Mouse (Mus musculus) gastrocnemius, adult 8-10 months (tissue): ENCODE measurements around the gene B4galnt1. TPM values are rescaled to one million over a fixed set of nuclear protein-coding genes. Genes with fewer than 3 reads are reported as not detected.
A peak's percentile ranks its signal among the peaks of the same experiment; 100 is the strongest.
"Not testable (repeated sequence)": the region's sequence is repeated elsewhere in the genome, so short reads cannot be mapped to it uniquely, and the experiment has no call there.

Experiments used
- DNase-seq, 2 experiments: peaks; one replicate each; pipeline ENCODE4 v3.0.0; 2022; ENCODE audit warnings: low spot score in 2 of 2
- total RNA-seq, 4 experiments: library from RNA; stranded (reverse); gene quantifications; 2 replicates each; pipeline ENCODE4 v1.2.4; 2022

B4galnt1 gene
- total RNA-seq, 4 experiments from 2014 or later: 0.29 to 0.70 (median 0.38) TPM

DNA sequence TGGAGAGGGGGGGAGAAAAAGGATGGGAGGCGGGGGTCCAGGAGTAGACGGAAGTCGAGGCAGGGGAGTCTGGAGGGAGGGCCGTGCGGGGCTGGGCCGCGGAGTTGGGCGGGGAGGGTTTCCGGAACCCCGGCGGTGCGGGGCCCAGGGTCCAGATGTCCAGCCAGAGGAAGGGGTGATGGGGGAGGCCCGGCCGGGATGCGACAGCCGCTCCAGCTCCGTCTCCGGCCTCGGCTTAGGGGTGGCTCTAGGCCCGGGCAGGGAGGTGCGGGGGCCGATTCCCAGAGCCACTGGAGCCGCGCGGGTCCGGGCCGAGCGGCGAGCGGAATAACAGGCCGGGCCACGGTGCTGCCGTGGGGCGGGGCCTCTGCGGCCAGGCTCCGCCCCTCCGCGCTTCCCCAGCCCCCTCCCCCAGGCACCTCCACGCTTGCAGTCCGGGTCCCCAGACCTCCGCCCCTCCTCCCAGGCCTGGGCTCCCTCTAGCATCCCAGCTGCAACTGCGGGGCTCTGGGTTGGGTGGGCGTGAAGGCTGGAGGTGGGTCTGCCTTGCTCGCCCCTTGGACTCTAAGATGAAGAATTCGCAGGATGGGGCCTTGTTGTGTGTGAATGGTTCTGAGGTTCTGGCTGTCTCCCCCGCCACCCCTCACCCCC is 23.6 kb downstream of the B4galnt1 start:
- DNase-seq: peak; percentile 33 to 47

DNA sequence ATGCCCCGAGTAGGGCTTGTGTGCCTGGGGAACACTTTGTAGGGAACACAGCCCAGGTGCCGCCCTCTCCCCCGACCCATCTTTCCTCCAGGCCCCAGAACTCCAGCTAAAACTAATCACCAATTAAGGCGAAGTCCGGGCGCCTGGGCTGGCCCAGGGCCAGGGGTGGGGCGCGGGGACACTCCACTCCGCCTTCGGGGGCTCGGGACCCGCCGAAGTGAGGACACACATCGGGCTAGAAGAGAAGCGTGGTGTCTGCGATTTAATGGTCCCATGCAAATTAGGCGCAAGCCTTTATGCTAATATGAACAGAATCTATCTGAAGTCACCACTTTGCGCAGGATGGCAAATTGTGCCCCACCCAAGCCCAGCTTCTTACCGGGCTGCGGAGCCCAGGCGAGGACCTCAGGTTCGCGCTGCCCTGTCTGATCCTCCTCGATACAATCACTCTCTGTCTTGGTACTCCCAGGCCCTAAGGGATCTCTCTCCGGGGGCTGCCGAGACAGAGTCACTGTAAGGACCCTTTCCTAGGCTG is 24.2 kb downstream of the B4galnt1 start:
- DNase-seq: peak in 1 of 2 experiments; percentile 33

DNA sequence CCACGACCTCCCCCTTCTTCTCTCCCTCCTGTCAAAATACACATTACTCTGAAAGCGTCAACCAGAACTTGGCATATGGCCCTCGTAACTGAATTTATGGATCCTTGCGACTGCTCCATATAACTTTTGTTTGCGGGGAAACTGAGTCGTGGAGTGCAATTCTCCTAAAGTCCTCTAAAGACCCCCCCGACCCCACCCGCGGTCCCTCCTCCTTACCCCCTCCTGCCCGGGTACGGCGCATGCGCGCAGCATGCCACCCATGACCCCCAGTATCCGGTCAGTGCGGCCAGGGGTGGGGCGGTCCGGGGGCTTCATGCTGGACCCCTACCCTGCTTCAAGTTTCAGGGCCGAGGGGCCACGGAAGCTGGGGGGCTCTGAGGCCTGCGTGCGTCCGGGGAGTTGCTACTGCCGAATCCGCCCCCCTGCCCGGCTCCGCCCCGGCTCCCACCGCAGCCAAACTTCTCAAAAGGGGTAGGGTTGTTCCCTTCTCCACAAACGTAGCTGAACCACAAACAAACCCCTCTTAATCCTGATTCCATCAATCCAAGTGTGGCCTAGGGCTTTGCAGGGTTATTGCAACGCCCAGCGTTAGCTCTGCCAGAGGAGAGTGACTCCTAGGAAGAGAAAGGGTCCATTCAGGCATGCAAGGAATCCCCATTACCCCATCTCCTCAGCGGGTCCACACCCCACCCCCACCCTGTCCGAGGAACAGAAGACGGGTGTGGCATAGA is 24.8 kb downstream of the B4galnt1 start, which contains the start of gene Arhgef25:
Gene Arhgef25 (minus strand): TSS at position 433 of the 731 bp plus-strand sequence.
- DNase-seq: peak; percentile 58

DNA sequence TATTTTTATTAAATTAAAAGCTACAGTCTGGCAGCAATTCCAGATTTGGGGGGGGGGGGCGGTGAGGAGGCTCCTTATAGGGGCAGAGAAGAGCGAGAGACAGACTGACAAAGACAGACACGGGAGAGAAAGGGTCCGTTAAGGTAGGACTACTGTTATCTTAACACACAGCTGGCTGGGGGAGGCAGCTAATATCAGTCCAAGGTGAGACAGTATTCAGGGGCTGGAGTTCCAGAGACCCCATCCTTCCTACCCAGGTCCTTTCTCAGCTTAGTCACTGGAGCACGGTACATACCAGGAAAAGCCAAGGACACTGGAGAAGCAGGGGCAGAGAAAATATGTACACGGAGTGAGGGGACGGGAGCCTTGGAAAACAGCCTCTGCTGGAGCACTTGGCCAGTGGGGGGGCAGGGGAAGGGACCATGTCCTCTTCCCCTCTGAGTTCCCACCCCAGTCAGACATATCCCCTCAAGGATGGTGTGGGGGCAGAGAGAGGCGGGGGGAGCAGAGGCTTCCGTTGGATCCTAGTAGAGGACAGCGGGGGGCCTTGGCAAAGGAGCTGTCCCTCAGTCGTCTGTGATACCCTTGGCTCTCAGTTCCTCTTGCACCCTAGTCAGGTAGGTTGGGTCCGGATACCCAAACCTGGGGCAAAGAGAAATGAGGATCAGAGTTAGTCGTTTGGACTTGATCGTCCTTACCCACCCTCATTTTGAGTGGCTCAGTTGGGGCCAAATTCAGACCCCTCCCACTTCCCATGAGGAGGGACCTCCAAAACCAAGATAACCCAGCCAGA is 25.6 kb downstream of the B4galnt1 start:
- DNase-seq: no peak

DNA sequence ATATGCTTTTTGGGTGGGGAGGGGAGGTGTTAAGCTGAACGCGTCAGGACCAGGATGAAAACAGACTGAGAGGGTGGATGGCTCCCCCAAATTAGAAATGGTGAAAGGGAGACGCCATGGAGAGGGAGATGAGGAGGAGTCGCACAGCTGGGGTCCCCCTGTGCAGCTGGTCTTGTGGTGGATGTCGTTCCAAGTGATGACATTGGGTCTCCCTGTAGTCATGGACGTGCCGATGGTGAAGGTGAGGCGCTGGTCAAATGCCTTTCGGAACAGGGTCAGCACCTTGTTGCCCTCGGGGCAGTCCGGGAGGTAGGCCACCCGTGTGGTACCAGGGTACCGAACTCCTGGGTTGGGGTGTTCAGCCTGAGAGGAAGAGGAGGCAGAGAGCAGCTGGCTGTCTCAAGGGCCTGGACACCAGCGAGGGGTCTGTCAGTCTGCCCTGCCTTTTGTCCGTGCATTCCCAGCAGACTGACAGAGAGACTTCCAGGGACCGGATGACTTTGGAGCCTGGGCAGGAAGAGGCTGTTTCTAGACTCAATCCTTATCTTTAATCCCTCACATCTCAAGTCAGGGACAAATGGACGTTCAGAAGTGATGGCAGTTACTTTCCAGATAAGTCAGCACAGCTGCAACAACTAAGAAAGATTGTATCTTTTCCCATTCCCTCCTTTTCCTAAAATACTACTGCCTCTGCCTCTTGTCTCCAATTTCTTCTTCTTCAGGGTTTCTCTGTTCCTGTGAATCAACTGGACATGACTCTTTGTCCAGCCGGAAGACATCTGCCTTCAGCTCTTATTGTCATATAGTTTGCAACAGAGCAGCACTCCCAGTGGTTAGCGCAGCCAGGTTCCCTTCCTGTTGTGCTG is 26.4 kb downstream of the B4galnt1 start:
- no peak for DNase-seq

DNA sequence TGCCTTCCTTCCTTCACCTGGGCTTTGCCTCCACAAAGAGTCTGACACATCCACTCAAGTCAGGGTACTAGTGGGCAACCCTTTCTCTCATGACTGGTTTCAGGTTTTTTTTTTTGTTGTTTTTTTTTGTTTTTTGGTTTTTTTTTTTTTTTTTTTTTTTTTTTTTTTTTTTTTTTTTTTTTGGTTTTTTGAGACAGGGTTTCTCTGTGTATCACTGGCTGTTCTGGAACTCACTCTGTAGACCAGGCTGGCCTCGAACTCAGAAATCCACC is 27.0 kb downstream of the B4galnt1 start:
- DNase-seq: not testable (repeated sequence)

DNA sequence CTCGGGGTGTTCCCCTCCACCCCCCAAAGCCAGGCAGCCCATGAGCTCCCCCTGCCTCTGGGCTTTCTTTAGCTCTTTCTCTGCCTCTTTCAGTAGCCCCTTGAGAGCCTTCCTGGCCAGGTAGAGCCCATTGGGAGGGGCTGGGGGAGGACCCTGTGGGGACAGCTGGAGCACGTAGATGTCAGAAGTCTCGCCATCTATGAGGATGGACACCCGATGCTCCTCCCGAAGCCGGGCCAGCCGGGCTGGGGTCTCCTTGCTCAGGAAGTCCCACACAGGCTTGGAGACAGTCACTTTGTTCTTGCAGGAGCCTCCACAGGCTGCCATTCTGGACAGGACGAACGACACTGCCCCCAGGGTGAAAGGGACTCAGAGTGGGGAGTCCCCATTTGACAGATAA is 28.0 kb downstream of the B4galnt1 start:
- DNase-seq: no peak

DNA sequence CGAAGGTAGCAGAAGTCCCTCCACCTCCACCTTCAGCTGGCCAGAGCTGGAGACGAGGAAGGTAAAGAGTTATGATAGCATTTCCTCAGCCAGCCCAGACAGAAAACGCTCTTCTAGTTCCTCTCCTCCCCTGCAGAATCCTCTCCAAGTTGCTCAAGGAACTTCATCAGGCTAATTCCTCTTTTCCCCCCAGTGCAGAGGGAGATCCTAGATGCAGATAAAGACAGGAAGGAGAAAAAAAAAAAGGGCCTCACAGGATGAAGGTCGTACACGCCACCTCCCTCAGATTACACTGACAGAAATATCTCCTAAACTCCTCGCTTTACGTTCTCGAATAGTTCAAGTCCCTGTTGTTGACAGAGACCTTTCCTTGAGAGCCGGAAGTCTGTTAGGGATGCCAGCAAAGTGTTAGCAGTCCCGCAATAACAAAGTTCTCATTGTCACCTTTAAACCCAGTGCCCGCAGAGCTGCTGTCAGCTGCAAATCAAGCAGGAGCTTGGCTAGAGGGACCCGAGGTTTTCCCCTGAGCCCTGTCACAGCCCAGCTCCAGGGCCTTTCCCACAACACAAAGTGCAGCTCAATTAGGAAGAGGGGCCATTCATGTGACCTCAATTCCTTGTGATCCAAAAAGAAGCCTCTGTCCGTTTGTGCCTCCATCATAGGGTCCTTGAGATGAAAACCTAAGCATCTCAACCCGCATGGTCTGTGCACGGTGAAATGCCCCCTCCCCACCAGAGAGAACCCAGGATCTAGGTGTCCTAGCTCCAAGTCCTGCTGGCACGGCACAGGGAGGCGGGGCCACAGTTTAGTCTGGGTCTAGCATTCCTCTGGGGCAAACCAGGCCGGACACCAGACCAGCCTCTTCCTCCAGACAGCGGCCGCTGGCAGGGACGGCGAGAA is 29.7 kb downstream of the B4galnt1 start:
- DNase-seq: peak; percentile 58 to 62

DNA sequence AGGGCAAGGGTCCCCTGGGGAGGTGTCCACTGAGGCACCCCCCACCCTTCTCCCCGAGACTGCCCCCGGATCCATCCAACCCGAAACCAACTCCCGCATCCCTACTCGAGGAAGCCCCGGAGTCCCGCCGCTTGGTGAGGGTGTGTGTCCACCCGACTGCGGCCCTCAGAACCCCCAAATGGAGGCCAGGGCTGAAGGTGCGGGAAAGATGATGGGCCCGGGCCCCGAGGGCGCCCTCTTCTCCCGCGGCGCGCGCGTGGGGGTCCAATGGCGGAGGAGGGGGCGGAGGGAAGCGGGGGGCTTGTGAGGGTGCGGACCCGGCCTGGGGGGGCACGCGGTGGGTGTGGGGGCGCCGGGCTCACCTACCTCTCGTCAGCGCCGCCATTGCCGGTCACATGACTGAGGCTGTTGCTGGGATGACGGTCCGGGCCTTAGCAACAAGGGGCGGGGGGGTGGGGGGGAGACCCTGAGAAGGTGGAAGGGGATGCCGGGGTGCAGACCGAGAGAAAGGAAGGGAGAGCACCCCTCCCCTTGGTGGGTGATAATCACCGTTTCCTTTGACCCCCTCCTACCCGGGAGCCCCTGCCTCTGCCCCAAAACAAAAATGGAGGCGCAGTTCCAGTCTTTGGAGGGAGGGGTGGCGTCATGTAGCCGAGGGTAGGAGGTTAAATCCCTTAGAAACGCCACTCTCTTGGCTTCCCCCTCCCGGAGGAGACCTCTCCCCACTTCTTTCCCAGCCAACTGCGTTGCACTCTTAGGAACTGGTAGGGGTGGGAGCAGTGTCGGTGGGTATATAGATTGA is 30.5 kb downstream of the B4galnt1 start, which contains the start of gene Dtx3:
Gene Dtx3 (minus strand): TSS at position 401 of the 802 bp plus-strand sequence.
- no peak for DNase-seq

DNA sequence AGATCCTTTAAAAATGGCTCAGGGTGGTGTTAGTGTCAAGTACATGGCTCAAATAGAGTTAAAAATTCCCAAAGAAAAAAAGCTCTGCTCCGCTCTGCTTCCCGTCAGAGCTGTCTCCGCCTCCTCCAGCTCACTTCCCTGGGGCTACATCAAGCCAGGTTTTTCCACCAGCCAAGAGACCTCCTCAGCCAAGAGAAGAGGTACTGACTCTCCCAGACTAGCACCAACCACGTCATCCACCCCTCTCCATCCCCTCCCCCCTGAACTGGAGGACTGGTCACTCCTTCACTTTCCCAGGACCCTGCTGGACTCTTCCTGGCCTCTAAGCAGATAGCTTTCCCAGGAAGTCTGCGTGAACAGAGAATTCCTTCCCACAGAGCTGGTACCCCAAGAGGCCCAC is 31.4 kb downstream of the B4galnt1 start:
- DNase-seq: peak; percentile 49 to 66

DNA sequence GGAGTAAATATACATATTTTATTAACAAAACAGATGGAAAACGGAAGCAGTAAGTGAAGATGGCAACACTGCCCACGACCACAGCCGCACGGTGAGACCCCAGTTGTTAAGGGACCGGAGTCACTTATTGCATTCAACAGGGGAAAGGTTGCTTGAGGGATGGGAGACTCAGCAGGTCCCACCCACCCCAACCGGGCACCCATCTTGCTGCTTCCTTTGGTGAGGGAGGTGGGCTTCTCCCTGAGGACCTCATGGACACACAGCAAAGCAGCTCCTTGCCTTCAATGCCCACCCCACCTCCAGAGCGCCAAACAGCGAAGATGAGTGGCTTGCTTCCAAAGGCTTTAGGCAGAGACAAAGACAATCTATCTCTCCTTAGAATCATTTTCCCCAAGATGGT is 32.1 kb downstream of the B4galnt1 start:
- DNase-seq: no peak

DNA sequence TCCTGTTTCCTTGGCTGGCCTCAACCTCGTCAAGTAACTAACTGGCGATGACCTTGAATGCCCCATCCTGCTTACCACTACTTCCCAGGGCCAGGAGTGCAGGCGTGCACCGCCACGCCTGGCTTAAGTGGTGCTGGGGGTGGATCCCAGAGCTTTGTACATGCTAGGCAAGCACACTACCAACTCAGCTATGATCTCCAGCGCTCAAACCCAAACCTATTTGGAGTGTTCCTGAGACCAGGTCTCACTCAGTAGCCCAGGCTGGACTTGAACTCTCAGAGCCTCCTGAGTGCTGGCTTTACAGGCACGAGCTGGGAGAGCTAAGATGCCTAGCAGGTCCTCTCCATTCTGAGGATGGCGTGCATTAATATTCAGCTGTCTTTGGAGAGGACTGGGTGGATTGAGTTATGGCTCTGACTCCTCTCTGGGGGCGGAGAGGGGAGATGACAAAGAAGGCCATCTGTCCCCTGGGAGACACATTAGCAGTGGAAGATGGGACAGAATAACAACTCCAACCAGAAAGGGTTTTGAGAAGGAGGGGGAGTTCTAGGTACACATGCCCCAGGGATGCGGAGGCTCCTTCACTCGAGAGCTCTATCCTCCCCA is 32.6 kb downstream of the B4galnt1 start:
- no peak for DNase-seq

DNA sequence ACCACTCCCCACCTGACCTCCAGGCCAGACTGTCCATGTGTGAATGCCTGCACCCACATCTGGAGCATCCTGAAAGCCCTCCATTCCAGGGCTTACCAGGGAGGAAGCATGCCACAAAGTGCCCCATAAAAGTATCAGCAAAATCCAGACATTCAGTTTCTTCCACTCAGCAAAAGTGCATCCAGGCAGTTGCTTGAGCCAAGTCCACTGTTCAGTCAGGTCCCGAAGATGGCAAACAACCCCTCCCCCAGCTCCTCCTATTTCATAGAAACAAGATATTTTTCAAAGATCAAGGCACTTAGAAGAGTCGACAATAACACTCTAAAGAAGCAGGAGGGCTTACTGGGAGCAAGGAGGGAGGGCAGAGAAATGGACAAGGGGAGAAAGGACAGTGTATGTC is 33.5 kb downstream of the B4galnt1 start:
- DNase-seq: no peak

DNA sequence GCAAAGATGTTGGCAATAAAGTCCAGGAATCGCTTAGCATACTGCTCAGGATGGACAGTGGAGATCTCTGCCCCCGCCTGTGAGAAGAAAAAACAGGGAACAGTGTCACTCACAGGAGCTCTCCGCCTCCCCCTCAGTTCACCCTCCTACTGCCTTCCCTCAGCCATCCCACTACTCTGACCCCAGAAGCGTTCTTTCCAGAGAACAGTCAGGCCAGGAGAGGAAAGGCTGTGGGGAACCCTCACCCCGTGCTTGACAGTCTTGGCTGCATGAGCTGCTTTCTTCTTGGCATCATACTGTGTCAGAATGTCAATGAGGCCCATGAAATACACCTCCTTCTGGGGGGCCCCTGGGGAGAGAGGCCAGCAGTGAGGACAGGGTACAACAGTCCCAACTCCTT is 34.0 kb downstream of the B4galnt1 start:
- DNase-seq: no peak

DNA sequence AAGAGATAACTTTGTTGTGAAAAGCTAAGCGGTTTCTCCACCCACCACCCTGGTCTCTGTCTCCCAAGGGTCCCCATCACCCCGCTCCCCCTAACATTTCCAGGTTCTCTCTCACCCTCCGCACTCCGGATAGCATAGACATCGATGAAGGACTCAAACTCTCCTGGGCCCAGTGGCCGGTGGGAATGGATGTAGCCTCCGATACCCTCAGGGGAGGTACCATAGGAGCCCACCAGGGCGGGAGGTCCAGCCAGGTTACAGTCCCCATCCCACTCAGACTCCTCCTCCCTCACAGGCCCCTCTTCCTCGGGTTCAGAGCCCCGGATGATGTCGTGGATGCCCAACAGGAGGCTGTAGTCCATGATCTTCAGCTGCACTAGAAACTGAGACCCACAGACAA is 34.4 kb downstream of the B4galnt1 start:
- no peak for DNase-seq

DNA sequence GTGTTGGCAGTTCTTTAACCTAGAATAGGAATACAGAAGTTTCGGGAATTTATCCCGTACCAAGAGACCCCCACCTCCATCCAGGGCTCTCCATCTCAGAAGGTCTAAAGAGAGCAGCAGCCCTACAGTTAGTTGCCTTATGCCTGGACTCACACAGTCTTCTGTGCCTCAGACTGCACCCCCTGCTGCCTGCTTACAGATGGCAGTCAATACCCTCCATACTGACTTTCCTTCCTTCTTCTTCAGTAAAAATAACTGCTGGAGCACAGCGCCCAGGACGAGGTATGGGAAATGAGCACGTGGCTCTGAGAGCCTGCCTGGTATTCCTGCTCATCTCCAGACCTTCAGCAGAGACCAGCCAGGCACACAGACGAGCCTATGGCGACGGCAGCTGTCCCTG is 35.3 kb downstream of the B4galnt1 start:
- no peak for DNase-seq

DNA sequence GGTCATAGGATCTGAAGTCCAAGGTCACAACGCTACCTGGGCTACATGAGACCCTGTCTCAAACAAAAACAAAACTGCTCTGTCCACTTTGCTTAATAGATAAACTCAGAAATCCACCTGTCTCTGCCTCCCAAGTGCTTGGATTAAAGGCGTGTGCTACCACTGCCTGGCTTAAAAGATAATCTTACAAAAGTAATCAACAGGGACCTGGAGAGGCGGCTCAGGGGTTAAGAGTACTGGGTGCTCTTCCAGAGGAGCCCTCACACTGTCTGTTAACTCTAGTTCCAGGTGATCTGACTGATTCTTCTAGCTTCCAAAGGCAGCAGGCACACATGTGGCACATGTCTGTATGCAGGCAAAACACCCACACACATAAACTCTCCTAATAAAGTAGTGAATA is 38.1 kb downstream of the B4galnt1 start:
- DNase-seq: no peak

DNA sequence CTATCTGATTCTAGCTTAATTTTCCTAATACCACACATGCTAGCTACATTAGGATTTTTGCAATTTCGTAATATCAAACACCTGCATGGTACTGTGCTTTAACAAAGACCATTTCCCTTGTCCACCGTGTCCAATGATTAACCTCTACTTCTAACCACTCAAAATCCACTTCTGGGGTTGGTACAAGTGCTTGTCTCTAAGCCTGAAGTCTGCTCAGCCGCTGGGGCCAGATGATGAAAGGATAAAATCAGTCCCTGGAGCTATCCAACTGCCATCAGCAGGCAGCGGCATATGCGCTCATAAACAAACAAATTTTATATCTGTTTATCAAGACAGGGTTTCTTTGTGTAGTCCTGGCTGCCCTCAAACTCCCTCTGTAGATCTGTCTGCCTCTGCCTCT is 39.6 kb downstream of the B4galnt1 start:
- DNase-seq: no peak

DNA sequence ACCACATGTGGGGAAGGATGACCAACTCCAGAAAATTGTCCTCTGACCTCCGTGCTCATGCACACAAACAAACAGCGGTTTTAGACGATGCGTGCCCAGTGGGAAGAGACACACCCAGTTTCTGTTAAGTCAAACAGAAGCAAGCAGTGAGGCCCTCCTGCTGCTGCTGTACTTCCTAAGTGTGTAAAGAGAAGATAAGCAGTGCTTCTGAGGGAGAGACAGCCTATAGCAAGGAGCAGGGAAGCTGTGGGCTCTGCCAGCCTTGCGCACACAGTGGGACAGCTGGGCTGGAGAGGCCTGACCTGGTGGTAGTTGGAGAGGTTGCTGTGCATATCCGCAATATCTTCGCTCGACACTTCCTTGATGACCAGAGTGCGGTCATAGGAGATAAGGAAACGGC is 40.3 kb downstream of the B4galnt1 start:
- no peak for DNase-seq
